In the genomic region with DNA sequence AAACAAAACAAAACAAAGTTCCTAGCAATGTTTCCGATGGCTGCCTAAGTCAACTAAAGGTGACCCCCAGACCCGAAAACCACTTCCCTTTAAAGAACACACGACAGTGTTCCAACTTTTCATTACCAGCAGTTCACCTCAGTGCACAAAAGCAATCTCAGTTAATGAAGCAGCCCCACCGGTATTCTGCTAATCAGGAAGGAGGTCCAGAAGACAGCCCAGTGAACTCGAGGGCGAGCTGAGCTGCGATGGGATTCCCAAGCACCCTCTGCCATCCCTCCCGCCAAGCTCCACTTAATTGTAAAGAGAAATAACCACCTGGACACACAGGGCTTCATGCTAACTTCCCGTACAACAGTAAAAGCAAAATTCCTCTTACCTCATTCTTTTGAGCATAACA, we compare ENCODE assay signal across 26 mouse cellular contexts.
A peak's percentile ranks its signal among the peaks of the same experiment; 100 is the strongest.
DNase-seq lines count a peak whose midpoint lies in the region; ATAC-seq lines count a peak whose summit lies in the region.
"Had no signal": no experiment of that assay in that cellular context is flagged by ENCODE, and none has a peak within 500 bp of the region (broad histone marks: within the 10 kb centered on the region; RNA-seq: fewer than 3 reads in every experiment).

No protein-coding gene starts in this region.

- no peaks in the 10 kb centered on the region for H3K36me3 ChIP-seq in kidney, embryonic 14.5 days (ENCODE audit: control insufficient read depth, insufficient read depth, low read length)
- H3K36me3 ChIP-seq in neural tube, embryonic 15.5 days: no peaks in the 10 kb centered on the region
- H3K36me3 ChIP-seq in hindbrain, embryonic 14.5 days (replicated peaks; ENCODE audit: control insufficient read depth, insufficient read depth): no peaks in the 10 kb centered on the region
- H3K36me3 ChIP-seq: embryonic facial prominence, embryonic 10.5 days; limb, embryonic 12.5 days; liver, embryonic 12.5 days; neural tube, embryonic 13.5 days; stomach, embryonic 15.5 days had no signal

- no peak for DNase-seq in kidney, adult 8-10 months
- DNase-seq in neural tube, embryonic 10.5 days (ENCODE audit: extremely low spot score, low spot score): no peak
- DNase-seq in hindbrain, embryonic 14.5 days (ENCODE audit: low spot score): no peak
- no peak for DNase-seq in right cerebral cortex, postnatal 14 days
- no peak for DNase-seq in heart, postnatal 25 days (ENCODE audit: low spot score)
- no peak for DNase-seq in embryo, embryonic 10 days (ENCODE audit: low spot score)
- DNase-seq: cerebellum, adult 2 months; cerebellum, postnatal 36 days; gastrocnemius, postnatal 10 days; heart, adult 11 months; heart, postnatal 4 days; lung, embryonic 14.5 days; lung, postnatal 4 days; right cerebral cortex, postnatal 25 days; thymus, adult 18-20 months; thymus, postnatal 4 days had no signal

- 33% methylated on average over 9 of the region's 9 CpGs for WGBS in kidney, embryonic 14.5 days
- 25% methylated on average over 9 of the region's 9 CpGs for WGBS in neural tube, embryonic 15.5 days
- 25% methylated on average over 9 of the region's 9 CpGs for WGBS in hindbrain, embryonic 14.5 days

- H3K27ac ChIP-seq in kidney, embryonic 14.5 days (ENCODE audit: low read depth, low read length): no peak overlapping the region
- no peak overlapping the region for H3K27ac ChIP-seq in neural tube, embryonic 15.5 days (replicated peaks)
- H3K27ac ChIP-seq in hindbrain, embryonic 14.5 days: no peak overlapping the region
- H3K27ac ChIP-seq: embryonic facial prominence, embryonic 10.5 days; heart, embryonic 13.5 days; limb, embryonic 12.5 days; liver, embryonic 12.5 days; neural tube, embryonic 13.5 days; stomach, embryonic 15.5 days had no signal

- intact Hi-C loops in heart, postnatal 25 days (cut with DNase I): no loop called here

- no peak overlapping the region for H3K4me3 ChIP-seq in kidney, embryonic 14.5 days (ENCODE audit: low read length)
- no peak overlapping the region for H3K4me3 ChIP-seq in neural tube, embryonic 15.5 days (replicated peaks)
- H3K4me3 ChIP-seq in hindbrain, embryonic 14.5 days (replicated peaks; ENCODE audit: low read length): no peak overlapping the region
- H3K4me3 ChIP-seq: embryonic facial prominence, embryonic 10.5 days; heart, embryonic 13.5 days; limb, embryonic 12.5 days; liver, embryonic 12.5 days; neural tube, embryonic 13.5 days; stomach, embryonic 15.5 days had no signal

- H3K9ac ChIP-seq in kidney, embryonic 14.5 days (ENCODE audit: low read depth, low read length): no peak overlapping the region
- no peak overlapping the region for H3K9ac ChIP-seq in neural tube, embryonic 15.5 days (replicated peaks)
- H3K9ac ChIP-seq in hindbrain, embryonic 14.5 days: no peak overlapping the region
- H3K9ac ChIP-seq: heart, embryonic 13.5 days; limb, embryonic 12.5 days; liver, embryonic 12.5 days; lung, embryonic 14.5 days; neural tube, embryonic 13.5 days; stomach, embryonic 15.5 days had no signal

- H3K27me3 ChIP-seq in kidney, embryonic 14.5 days (ENCODE audit: control insufficient read depth, insufficient read depth, low read length): no peaks in the 10 kb centered on the region
- H3K27me3 ChIP-seq in neural tube, embryonic 15.5 days (replicated peaks): no peaks in the 10 kb centered on the region
- H3K27me3 ChIP-seq in hindbrain, embryonic 14.5 days (ENCODE audit: control insufficient read depth, insufficient read depth, low read length): no peaks in the 10 kb centered on the region
- H3K27me3 ChIP-seq: CH12.LX; heart, embryonic 13.5 days; limb, embryonic 12.5 days; liver, embryonic 12.5 days; neural tube, embryonic 13.5 days; stomach, embryonic 15.5 days had no signal

- H3K4me1 ChIP-seq in kidney, embryonic 14.5 days (ENCODE audit: control insufficient read depth, insufficient read depth, low read length): no peaks in the 10 kb centered on the region
- H3K4me1 ChIP-seq in neural tube, embryonic 15.5 days: peaks cover 6% of the 10 kb centered on the region; the same call in 1 of the 2 replicates
- no peaks in the 10 kb centered on the region for H3K4me1 ChIP-seq in hindbrain, embryonic 14.5 days (replicated peaks; ENCODE audit: control insufficient read depth, insufficient read depth, low read length)
- H3K4me1 ChIP-seq: embryonic facial prominence, embryonic 10.5 days; limb, embryonic 12.5 days; liver, embryonic 12.5 days; stomach, embryonic 15.5 days had no signal

- peak overlapping the region; percentile 19 for H3K4me2 ChIP-seq in kidney, embryonic 14.5 days (replicated peaks; ENCODE audit: low read depth, low read length)
- H3K4me2 ChIP-seq in neural tube, embryonic 15.5 days: peak overlapping the region; percentile 26
- peak overlapping the region; percentile 8; the same call in 1 of the 2 replicates for H3K4me2 ChIP-seq in hindbrain, embryonic 14.5 days (replicated peaks)
- H3K4me2 ChIP-seq: heart, embryonic 13.5 days; limb, embryonic 12.5 days; liver, embryonic 12.5 days; lung, embryonic 14.5 days; neural tube, embryonic 13.5 days; stomach, embryonic 15.5 days had no signal

- peak; percentile 64 for ATAC-seq in kidney, embryonic 14.5 days (ENCODE audit: low FRiP score, low TSS enrichment)
- ATAC-seq in neural tube, embryonic 15.5 days (ENCODE audit: low FRiP score): no peak
- ATAC-seq in hindbrain, embryonic 14.5 days (ENCODE audit: low FRiP score): no peak
- ATAC-seq: intestine, embryonic 16.5 days; liver, embryonic 12.5 days had no signal

- no peaks in the 10 kb centered on the region for H3K9me3 ChIP-seq in kidney, embryonic 14.5 days (ENCODE audit: control insufficient read depth, low read length)
- H3K9me3 ChIP-seq in neural tube, embryonic 15.5 days (replicated peaks): no peaks in the 10 kb centered on the region
- H3K9me3 ChIP-seq in hindbrain, embryonic 14.5 days (ENCODE audit: control insufficient read depth, low read length): no peaks in the 10 kb centered on the region
- H3K9me3 ChIP-seq: embryonic facial prominence, embryonic 10.5 days; heart, embryonic 13.5 days; limb, embryonic 12.5 days; liver, embryonic 12.5 days; neural tube, embryonic 13.5 days; stomach, embryonic 15.5 days had no signal
